Mouse (Mus musculus): ENCODE data around the gene Tmod3.

DNA sequence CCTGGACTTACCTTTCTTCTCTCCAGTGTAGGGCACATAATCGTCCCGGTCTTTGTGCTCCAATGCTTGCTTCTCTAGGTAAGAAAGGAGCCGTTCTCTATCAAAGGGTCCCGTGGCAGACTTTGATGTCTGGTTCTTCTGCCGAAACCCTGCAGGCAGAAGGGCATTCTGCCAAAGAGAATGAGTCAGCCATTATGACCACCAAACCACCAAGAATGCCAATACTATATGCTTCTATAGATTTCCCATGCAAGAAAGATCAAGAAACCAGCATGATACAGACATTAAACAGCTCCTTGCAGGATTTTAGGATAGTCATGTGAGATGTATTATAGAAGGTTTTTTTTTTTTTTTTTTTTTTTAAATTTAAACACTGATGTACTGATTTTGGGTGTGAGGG is 30.1 kb downstream of the Tmod3 start:
- no peak for TF ChIP-seq CTCF (IDR thresholded peaks at IDR 0.05; ENCODE audit: low read depth)
- TF ChIP-seq EP300 (IDR thresholded peaks at IDR 0.05; ENCODE audit: low read depth): no peak

Data from liver, embryonic 14.5 days (tissue).